Mouse (Mus musculus) heart, adult 2 months (tissue): Measurements from ENCODE around the gene Dmxl2. TPM values are rescaled to one million over a fixed set of nuclear protein-coding genes. Genes with fewer than 3 reads are reported as not detected.

Experiments
- DNase-seq, 2 experiments: peaks; one replicate each; pipeline ENCODE4 v3.0.0; 2021
- H3K27ac ChIP-seq: fragments of 200-600 bp; 2 replicates; pipeline ENCODE4 v1.8.1; 2022
- H3K27me3 ChIP-seq: fragments of 200-500 bp; 2 replicates; pipeline ENCODE4 v1.6.1; 2012; ENCODE audit warnings: mild to moderate bottlenecking, low read length, inconsistent platforms, mixed read lengths; ENCODE audit not compliant: control insufficient read depth, insufficient read depth
- H3K36me3 ChIP-seq: fragments of 200-500 bp; 2 replicates; pipeline ENCODE4 v1.6.1; 2012; ENCODE audit warnings: low read length, inconsistent platforms; ENCODE audit not compliant: control insufficient read depth, insufficient read depth
- H3K4me1 ChIP-seq: fragments of 200-500 bp; 2 replicates; pipeline ENCODE4 v1.6.1; 2011; ENCODE audit warnings: low read length; ENCODE audit not compliant: control insufficient read depth, insufficient read depth
- H3K4me3 ChIP-seq: fragments of 200-600 bp; 2 replicates; pipeline ENCODE4 v1.8.1; 2022
- H3K79me2 ChIP-seq: fragments of 200-500 bp; replicated peaks from 2 replicates; pipeline ENCODE4 v1.6.1; 2012; ENCODE audit warnings: mild to moderate bottlenecking, inconsistent platforms, low read length, moderate library complexity, mixed read lengths; ENCODE audit not compliant: control insufficient read depth, insufficient read depth
- H3K9ac ChIP-seq: fragments of 200-500 bp; 2 replicates; pipeline ENCODE4 v1.6.1; 2012; ENCODE audit warnings: low read depth, mild to moderate bottlenecking, control low read depth, inconsistent platforms, low read length, mixed read lengths
- CTCF ChIP-seq: fragments of 200-600 bp; IDR thresholded peaks from 2 replicates; pipeline ENCODE4 v1.8.1; 2022; ENCODE audit warnings: antibody characterized with exemption, mild to moderate bottlenecking, moderate library complexity
- EP300 ChIP-seq: fragments of 200-500 bp; IDR thresholded peaks from 2 replicates; pipeline ENCODE4 v1.6.1; 2011; ENCODE audit warnings: low read depth, low read length, control low read depth; ENCODE audit not compliant: insufficient read depth
- POLR2A ChIP-seq: fragments of 200-500 bp; IDR thresholded peaks from 2 replicates; pipeline ENCODE4 v1.6.1; 2011; ENCODE audit warnings: mild to moderate bottlenecking, low read depth, low read length, control low read depth; ENCODE audit not compliant: insufficient read depth
- WGBS: fragments of 180-500 bp; shearing (Covaris S2); methylation state at CpG from one replicate; pipeline ENCODE4 v1.1.7; 2018; 5-methylcytosine and 5-hydroxymethylcytosine counted together
- intact Hi-C: fragments of 180-260 bp; cut with DNase I; formaldehyde crosslinking; loops from one replicate; pipeline ENCODE4 v1.15.1; 2025
- polyA plus RNA-seq: library from polyadenylated mRNA; depleted of rRNA; stranded (reverse); fragments of >200 nt; gene quantifications from 2 replicates; pipeline ENCODE4 v1.2.3, GENCODE M21; 2012
- total RNA-seq, 2 experiments: library from RNA; stranded (reverse); gene quantifications; 2 replicates each; pipeline ENCODE4 v1.2.3; 2021

The Dmxl2 gene
- total and polyA plus RNA-seq, 3 experiments = 6.7 to 27.6 (median 20.6) TPM

DNA sequence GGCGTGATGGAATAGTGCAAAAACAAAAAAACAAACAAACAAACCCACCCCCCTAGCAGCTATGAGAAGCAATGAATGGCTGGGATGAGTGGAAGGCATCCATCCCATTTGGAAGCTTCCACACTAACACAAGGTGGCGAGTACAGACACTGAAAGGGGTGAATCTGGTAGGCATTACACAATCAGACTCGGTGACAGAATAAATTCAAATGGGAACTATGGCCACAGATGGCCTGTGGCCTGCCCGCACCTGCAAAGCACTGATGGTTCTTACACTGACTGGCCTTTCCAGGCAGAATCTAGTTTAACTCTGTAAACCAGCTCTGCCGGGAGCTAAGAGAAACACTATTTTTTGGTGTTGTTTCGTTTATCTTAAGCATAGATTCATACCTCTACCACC, 2.1 kb downstream of the Dmxl2 start:
- TF ChIP-seq POLR2A = no peak
- no peak for TF ChIP-seq CTCF
- no peak for TF ChIP-seq EP300
- 85% methylated on average over 6 of the region's 6 CpGs for WGBS
- intact Hi-C loops = no loop called here

GRCm38 (mm10) chr9:54490431-54490830, 11.0 kb downstream of the Dmxl2 start:
- TF ChIP-seq CTCF = no peak
- no peak for TF ChIP-seq EP300
- TF ChIP-seq POLR2A = no peak
- H3K4me1 ChIP-seq = no peaks in the 10 kb centered on the region
- H3K36me3 ChIP-seq = no peaks in the 10 kb centered on the region
- WGBS = 96% methylated on average over 2 of the region's 2 CpGs
- intact Hi-C loops = no loop called here
- no peak overlapping the region for H3K27ac ChIP-seq
- H3K4me3 ChIP-seq = no peak overlapping the region
- no peaks in the 10 kb centered on the region for H3K79me2 ChIP-seq
- H3K27me3 ChIP-seq = no peaks in the 10 kb centered on the region
- no peak overlapping the region for H3K9ac ChIP-seq
- no peak for DNase-seq

More for the DNA sequence above, 2.1 kb downstream of the Dmxl2 start:
- H3K4me1 ChIP-seq = no peaks in the 10 kb centered on the region
- H3K9ac ChIP-seq = no peak overlapping the region
- H3K4me3 ChIP-seq = no peak overlapping the region
- H3K36me3 ChIP-seq = no peaks in the 10 kb centered on the region
- no peaks in the 10 kb centered on the region for H3K27me3 ChIP-seq
- no peak overlapping the region for H3K27ac ChIP-seq
- DNase-seq = no peak
- H3K79me2 ChIP-seq = no peaks in the 10 kb centered on the region

DNA sequence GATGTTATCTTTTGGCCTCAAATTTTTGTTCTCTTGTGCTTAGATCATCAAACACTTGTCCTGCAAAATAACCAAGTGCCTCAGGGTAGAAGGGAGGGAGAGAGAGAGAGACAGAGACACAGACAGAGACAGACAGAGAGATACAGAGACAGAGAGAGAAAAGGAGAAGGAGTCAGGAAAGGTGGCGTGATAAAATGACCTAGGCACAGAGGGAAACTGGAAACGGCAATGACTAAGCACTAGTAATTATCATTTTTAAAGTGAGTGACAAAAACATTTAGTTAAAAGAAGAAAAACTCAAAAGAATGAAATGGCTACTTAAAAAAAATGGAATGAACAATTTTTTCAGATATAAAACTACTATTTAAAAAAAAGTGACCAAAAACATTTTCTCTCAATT, 11.8 kb downstream of the Dmxl2 start:
- Histone ChIP-seq H3K27me3 (no peaks in the 10 kb centered on the region), H3K4me3 (no peak overlapping the region), H3K27ac (no peak overlapping the region), H3K9ac (no peak overlapping the region), H3K4me1 (no peaks in the 10 kb centered on the region), H3K36me3 (no peaks in the 10 kb centered on the region), H3K79me2 (no peaks in the 10 kb centered on the region)
- 67% methylated on average over 2 of the region's 2 CpGs for WGBS
- intact Hi-C loops = no loop called here
- TF ChIP-seq CTCF (no peak), POLR2A (no peak), EP300 (no peak)
- no peak for DNase-seq

GRCm38 (mm10) chr9:54484927-54485326, 16.5 kb downstream of the Dmxl2 start:
- WGBS = 83% methylated on average over 2 of the region's 2 CpGs
- TF ChIP-seq CTCF (no peak), EP300 (no peak), POLR2A (no peak)
- Histone ChIP-seq H3K4me1 (no peaks in the 10 kb centered on the region), H3K4me3 (no peak overlapping the region), H3K9ac (no peak overlapping the region), H3K27ac (no peak overlapping the region), H3K27me3 (no peaks in the 10 kb centered on the region), H3K79me2 (no peaks in the 10 kb centered on the region), H3K36me3 (no peaks in the 10 kb centered on the region)
- intact Hi-C loops = no loop called here
- DNase-seq = no peak

DNA sequence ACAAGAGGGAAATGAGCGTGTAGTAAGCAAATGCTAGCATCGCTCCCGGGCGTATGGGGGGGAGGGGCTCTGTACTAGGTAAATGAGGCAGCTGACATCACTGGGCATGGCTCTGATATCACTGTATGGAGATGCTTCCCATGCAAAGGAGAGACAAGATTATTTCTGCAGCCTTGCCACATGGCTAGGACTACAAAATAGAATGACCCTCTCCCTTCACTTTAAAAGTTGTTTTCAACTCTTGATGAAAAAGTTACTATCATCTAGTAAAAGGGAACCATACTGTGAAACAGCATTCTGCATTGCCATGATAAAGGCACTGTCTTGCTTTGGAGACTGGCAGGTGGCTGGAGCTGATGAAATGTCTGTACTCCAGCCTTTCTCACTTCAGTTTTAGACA, 18.2 kb downstream of the Dmxl2 start:
- 68% methylated on average over 4 of the region's 4 CpGs for WGBS
- H3K27me3 ChIP-seq = no peaks in the 10 kb centered on the region
- intact Hi-C loops = no loop called here
- TF ChIP-seq EP300 (no peak), POLR2A (no peak), CTCF (no peak)
- no peaks in the 10 kb centered on the region for H3K79me2 ChIP-seq
- H3K27ac ChIP-seq = no peak overlapping the region
- no peak overlapping the region for H3K4me3 ChIP-seq
- no peaks in the 10 kb centered on the region for H3K36me3 ChIP-seq
- no peak for DNase-seq
- H3K4me1 ChIP-seq = no peaks in the 10 kb centered on the region
- no peak overlapping the region for H3K9ac ChIP-seq

DNA sequence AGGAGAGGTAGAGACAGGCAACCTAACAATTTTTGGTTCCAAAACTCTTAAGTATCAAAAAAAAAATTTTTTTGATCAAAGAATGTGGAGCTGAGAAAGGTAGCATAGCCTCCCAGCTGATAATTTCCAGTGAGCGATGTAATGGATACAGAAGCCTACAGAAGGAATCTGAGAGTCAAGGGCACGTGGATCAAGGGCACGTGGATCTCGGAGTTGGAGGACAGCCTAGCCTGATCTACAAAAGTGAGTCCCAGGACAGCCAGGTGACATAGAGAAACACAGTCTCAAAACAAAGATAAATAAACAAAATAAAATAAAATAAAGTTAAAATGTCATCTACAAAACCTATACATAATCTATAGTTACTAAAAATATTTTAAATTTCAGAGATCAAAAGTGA, 18.7 kb downstream of the Dmxl2 start:
- no peak overlapping the region for H3K9ac ChIP-seq
- no peak overlapping the region for H3K27ac ChIP-seq
- H3K4me3 ChIP-seq = no peak overlapping the region
- DNase-seq = no peak
- whole genome bisulfite sequencing = 75% methylated on average over 4 of the region's 4 CpGs
- no peaks in the 10 kb centered on the region for H3K79me2 ChIP-seq
- no peaks in the 10 kb centered on the region for H3K36me3 ChIP-seq
- H3K4me1 ChIP-seq = no peaks in the 10 kb centered on the region
- no peaks in the 10 kb centered on the region for H3K27me3 ChIP-seq
- intact Hi-C loops = no loop called here
- TF ChIP-seq POLR2A (no peak), CTCF (no peak), EP300 (no peak)
